Mouse (Mus musculus) liver, embryonic 14.5 days (tissue): ENCODE data around the gene Pex5. TPM values are rescaled to one million over a fixed set of nuclear protein-coding genes. Genes with fewer than 3 reads are reported as not detected.
A peak's percentile ranks its signal among the peaks of the same experiment; 100 is the strongest.

Source experiments
- ATAC-seq: fragments of 200-750 bp; cut with Nextera tagmentation; 2 replicates; pipeline ENCODE4 v1.8.0; 2017; ENCODE audit warnings: moderate number of reproducible peaks, mild to moderate bottlenecking, moderate library complexity; ENCODE audit not compliant: insufficient read depth
- DNase-seq, 3 experiments: peaks; one replicate each; pipeline ENCODE4 v3.0.0-alpha.2; 2012 to 2013; ENCODE audit warnings: low read depth in 3 of 3, low spot score in 3 of 3
- H3K27ac ChIP-seq: fragments of 300-500 bp; sonication (generic); 2 replicates; pipeline ENCODE4 v1.5.1; 2014; ENCODE audit warnings: moderate library complexity, mild to moderate bottlenecking, control low read depth, inconsistent platforms
- H3K27me3 ChIP-seq: fragments of 300-500 bp; sonication (generic); 2 replicates; pipeline ENCODE4 v1.6.1; 2014; ENCODE audit warnings: mild to moderate bottlenecking, low read length, moderate library complexity; ENCODE audit not compliant: control insufficient read depth, insufficient read depth
- H3K36me3 ChIP-seq: fragments of 300-500 bp; sonication (generic); replicated peaks from 2 replicates; pipeline ENCODE4 v1.6.1; 2014; ENCODE audit warnings: low read depth; ENCODE audit not compliant: control insufficient read depth, insufficient read depth
- H3K4me1 ChIP-seq, 2 experiments: fragments of 200-500 bp in 1 of 2; fragments of 300-500 bp in 1 of 2; sonication (generic) in 1 of 2; replicated peaks; 2 replicates each; pipeline ENCODE4 v1.6.1; 2012 to 2014; ENCODE audit warnings: antibody characterized with exemption in 1 of 2, inconsistent platforms in 1 of 2, low read length in 1 of 2; ENCODE audit not compliant: control insufficient read depth in 2 of 2, insufficient read depth in 2 of 2
- H3K4me2 ChIP-seq: fragments of 300-500 bp; sonication (generic); 2 replicates; pipeline ENCODE4 v1.6.1; 2014; ENCODE audit warnings: low read depth, mild to moderate bottlenecking, control low read depth, moderate library complexity
- H3K4me3 ChIP-seq, 2 experiments: fragments of 200-500 bp in 1 of 2; fragments of 300-500 bp in 1 of 2; sonication (generic) in 1 of 2; 2 replicates each; pipeline ENCODE4 v1.5.1; 2012 to 2014; ENCODE audit warnings: low read depth in 2 of 2, low read length in 2 of 2, mild to moderate bottlenecking in 2 of 2, control low read depth in 1 of 2, inconsistent platforms in 1 of 2, moderate library complexity in 1 of 2; ENCODE audit not compliant: insufficient read depth in 1 of 2
- H3K9ac ChIP-seq: fragments of 300-500 bp; sonication (generic); replicated peaks from 2 replicates; pipeline ENCODE4 v1.6.1; 2014; ENCODE audit warnings: mild to moderate bottlenecking, control low read depth, moderate library complexity
- H3K9me3 ChIP-seq: fragments of 300-500 bp; sonication (generic); 2 replicates; pipeline ENCODE4 v1.6.1; 2016; ENCODE audit warnings: low read length, mixed read lengths; ENCODE audit not compliant: control insufficient read depth
- CTCF ChIP-seq: IDR thresholded peaks from 2 replicates; pipeline ENCODE4 v1.5.1; 2016; ENCODE audit warnings: antibody characterized with exemption, low read depth, control low read depth
- EP300 ChIP-seq: IDR thresholded peaks from 2 replicates; pipeline ENCODE4 v1.6.1; 2016; ENCODE audit warnings: antibody characterized with exemption, low read depth
- WGBS: fragments of 180-500 bp; shearing (Covaris S2); extraction: QIAGEN DNeasy Blood & Tissue Kit; methylation state at CpG from one replicate; pipeline ENCODE4 v1.1.7; 2014; ENCODE audit not compliant: insufficient replicate concordance; 5-methylcytosine and 5-hydroxymethylcytosine counted together
- polyA plus RNA-seq, 2 experiments: library from polyadenylated mRNA; depleted of rRNA in 1 of 2; stranded (reverse) in 1 of 2; unstranded in 1 of 2; fragments of >200 nt; fragmentation: Nextera tagmentation in 1 of 2; extraction: Ambion mirVana in 1 of 2; gene quantifications; 2 replicates each; pipeline versions ENCODE4 v1.2.1 to v1.2.3; 2012 to 2014

Gene Pex5
- polyA plus RNA-seq, 2 experiments = 12.5 to 14.2 TPM

DNA sequence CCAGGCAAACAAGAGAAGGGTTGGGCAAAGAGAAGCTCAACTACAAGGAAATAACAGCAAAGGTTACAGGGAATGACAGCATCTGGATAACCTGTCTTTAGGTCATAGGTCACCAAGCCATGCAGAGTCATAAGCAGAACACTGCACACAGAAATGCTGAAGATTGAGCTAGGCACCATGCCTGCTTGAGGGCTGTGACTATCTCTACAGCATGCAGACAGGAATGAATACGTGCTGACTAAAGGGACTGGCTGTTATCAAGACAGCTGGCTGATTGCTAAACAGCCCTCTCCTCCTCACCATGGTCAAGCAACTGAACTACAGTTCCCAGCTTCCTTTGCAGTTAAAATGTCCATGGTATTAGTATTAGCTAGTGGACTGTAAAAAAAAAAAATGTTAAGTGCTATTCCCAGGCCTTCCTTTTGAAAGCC, 9.2 kb upstream of the Pex5 start:
- no peak overlapping the region for H3K27ac ChIP-seq

DNA sequence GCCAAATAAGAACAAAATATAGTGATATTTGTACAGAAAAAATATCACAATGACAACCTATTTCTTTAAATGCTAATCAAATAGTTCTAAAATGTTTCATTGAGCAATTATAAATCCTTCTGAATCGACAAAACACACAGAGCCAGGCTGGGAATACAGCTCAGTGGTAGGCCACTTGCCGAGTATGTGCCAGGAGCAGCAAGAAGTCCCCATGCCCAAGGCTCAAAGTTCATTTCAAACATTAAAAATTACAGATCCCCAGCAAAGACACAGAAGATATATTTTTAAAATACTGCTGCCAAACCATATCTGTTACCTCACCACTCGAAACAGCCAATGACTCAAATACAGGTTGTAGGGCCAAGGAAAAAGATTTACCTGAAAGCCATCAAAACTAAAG, 3.8 kb upstream of the Pex5 start:
- 67% methylated on average over 3 of the region's 3 CpGs for WGBS
- H3K4me1 ChIP-seq = peaks cover 4 to 8% of the 10 kb centered on the region in 2 experiments; a peak in 3 of 4 replicates
- H3K9ac ChIP-seq = no peak overlapping the region
- no peak overlapping the region for H3K4me3 ChIP-seq
- H3K4me2 ChIP-seq = no peak overlapping the region
- no peaks in the 10 kb centered on the region for H3K36me3 ChIP-seq
- H3K27ac ChIP-seq = no peak overlapping the region
- no peaks in the 10 kb centered on the region for H3K9me3 ChIP-seq
- no peak for ATAC-seq
- no peak for DNase-seq
- H3K27me3 ChIP-seq = no peaks in the 10 kb centered on the region
- TF ChIP-seq CTCF = no peak
- no peak for TF ChIP-seq EP300

More for the DNA sequence above, 9.2 kb upstream of the Pex5 start:
- WGBS = 3% methylated on average over 1 of the region's 1 CpGs
- Histone ChIP-seq H3K9me3 (no peaks in the 10 kb centered on the region), H3K4me2 (no peak overlapping the region), H3K4me1 (peaks cover 13 to 20% of the 10 kb centered on the region in 2 experiments), H3K27me3 (no peaks in the 10 kb centered on the region), H3K9ac (no peak overlapping the region), H3K4me3 (no peak overlapping the region), H3K36me3 (no peaks in the 10 kb centered on the region)
- no peak for DNase-seq
- peak; percentile 79 for ATAC-seq
- TF ChIP-seq CTCF = no peak
- no peak for TF ChIP-seq EP300

DNA sequence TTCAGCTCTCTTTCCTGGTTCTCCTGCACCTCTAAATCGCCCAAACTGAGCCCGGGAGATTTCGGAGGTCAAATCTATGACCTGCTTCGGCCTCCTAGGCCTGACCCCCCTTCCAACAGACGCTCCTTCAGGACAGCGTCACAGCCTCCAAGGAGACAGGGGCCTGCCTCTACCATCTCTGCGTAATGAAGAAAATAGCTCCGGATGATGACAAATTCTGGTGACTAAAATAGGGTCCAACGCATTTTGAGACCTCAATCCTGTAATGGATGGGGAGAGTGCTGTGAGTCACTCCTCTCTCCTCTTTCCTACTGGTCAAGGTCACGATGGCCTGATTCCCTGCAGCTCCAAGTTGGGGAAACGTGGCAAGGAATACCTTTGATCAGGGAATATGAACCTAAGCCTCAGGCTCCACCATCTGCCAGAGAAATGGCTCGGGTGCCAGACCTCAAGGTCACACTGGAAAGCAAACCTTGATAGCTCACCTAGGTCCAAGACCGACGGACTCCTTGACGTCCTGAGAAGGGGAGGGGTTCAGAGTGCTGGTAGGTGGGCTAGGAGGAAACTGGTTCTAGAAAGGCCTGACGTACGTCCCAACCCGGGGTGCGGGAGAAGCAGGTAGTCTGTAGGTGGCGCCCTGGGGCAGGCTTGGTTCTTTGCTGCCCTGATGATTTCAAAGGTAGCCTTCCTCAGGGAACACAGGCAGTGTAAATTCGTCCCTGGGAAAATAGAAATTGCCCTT, 651 bp upstream of the Pex5 start:
- Histone ChIP-seq H3K27me3 (no peaks in the 10 kb centered on the region), H3K4me3 (peak overlapping the region; percentile 72 to 83), H3K27ac (peak overlapping the region; percentile 43), H3K4me1 (peaks cover 4 to 8% of the 10 kb centered on the region in 2 experiments), H3K9ac (peak overlapping the region; percentile 87), H3K4me2 (peak overlapping the region; percentile 89), H3K9me3 (no peaks in the 10 kb centered on the region), H3K36me3 (no peaks in the 10 kb centered on the region)
- DNase-seq (peak; percentile 45 to 61 (median 59)), ATAC-seq (peak; percentile 45)
- WGBS = under 1% methylated on average over 21 of the region's 21 CpGs
- TF ChIP-seq CTCF (peak; percentile 92), EP300 (no peak)

DNA sequence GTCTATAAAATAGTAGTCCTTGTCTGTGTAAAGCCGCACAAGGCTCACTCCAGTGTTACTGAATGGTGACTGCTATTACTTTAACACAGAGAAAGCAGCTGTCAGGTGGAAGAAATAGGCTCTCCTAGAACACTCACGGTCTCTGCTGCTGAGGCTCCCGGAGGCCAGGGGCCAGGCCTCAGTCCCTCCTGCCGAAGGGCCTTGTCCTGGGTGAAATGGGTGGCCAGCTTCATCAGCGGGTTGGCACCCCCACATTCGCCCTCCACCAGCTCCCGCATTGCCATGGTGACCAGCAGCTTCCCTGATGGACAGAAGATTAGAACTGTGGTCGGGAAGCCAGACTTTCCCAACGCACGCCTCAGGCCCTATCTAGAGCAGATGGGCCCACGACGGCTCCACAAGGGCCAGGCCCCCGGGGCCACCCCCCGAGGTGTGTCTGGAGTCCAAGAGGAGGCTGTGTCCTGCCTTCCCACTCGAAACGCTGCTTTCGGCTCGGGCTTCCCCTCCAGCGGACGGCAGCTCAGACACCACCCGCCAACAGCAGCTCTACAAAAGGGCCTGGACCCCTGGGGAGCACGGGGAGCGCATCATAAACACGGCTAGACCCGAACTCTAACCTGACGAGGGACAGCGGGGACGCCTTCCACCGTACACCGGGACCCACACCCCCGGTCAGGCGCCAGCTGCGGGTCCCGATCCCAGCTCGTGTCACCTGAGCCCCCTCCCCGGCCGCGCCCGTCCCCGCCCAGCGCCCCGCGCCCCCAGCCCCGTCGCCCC, 529 bp downstream of the Pex5 start:
- peak in 1 of 3 experiments; percentile 35 for DNase-seq
- WGBS = 2% methylated on average over 43 of the region's 45 CpGs

DNA sequence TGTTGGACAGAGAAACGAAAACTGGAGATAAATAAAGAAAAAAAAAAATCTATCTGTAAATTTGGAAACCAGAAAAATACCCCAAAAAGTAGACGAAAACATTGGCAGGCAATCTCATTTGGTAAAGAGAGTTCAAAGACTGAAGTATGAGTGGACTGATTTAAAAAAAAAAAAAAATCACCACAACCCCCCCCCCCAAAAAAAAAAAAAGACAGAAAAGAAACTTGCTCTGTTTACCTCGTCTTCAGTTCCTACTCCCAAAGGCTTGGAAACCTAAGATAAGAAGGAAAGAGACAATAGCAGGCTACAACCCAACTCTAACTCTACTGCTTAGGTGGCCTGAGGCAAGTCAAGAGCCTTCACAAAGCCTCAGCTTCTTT, 1.1 kb downstream of the Pex5 start:
- no peaks in the 10 kb centered on the region for H3K36me3 ChIP-seq
- 44% methylated on average over 3 of the region's 3 CpGs for WGBS
- no peak for TF ChIP-seq CTCF
- TF ChIP-seq EP300 = no peak
- peak overlapping the region; percentile 62 to 83 for H3K4me3 ChIP-seq
- no peak for DNase-seq
- no peak overlapping the region; the same call in 1 of the 2 replicates for H3K9ac ChIP-seq
- 0 out of 2 replicates have a peak, but pooled peaks have one; percentile 1 for ATAC-seq
- no peaks in the 10 kb centered on the region for H3K9me3 ChIP-seq
- H3K4me2 ChIP-seq = peak overlapping the region; percentile 89
- H3K27me3 ChIP-seq = no peaks in the 10 kb centered on the region
- H3K4me1 ChIP-seq = peaks cover 4 to 8% of the 10 kb centered on the region in 2 experiments
- no peak overlapping the region; the same call in 1 of the 2 replicates for H3K27ac ChIP-seq

More for the DNA sequence above, 529 bp downstream of the Pex5 start:
- Histone ChIP-seq H3K9ac (peak overlapping the region; percentile 87), H3K36me3 (no peaks in the 10 kb centered on the region), H3K9me3 (no peaks in the 10 kb centered on the region), H3K4me1 (peaks cover 4 to 8% of the 10 kb centered on the region in 2 experiments), H3K4me3 (peak overlapping the region; percentile 62 to 83), H3K27me3 (no peaks in the 10 kb centered on the region), H3K4me2 (peak overlapping the region; percentile 89), H3K27ac (peak overlapping the region; percentile 54)
- peak; percentile 67 for ATAC-seq
- TF ChIP-seq CTCF (no peak), EP300 (no peak)
